14 mouse cellular contexts compared by ENCODE assay signal in the genomic region with DNA sequence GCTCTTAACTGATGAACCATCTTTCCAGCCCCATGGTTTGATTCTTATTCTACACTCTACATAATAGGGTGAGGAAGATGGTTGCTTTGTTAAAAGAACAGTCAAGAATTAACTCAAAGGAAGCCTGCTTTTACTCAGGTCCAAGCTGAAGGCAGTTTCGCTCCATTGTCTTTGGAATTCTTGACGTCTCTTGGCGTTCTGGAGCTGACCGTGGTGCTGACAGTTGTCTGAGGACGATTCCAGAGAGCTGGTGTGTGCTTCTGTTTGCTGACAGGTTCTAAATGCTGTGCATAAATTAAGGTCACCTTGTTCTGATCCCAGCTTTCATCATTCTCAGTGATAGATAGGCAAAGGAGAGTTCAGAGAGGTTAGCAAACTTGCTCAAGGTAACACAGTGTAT.
DNase-seq lines count a peak whose midpoint lies in the region; ATAC-seq and TF ChIP-seq lines count a peak whose summit lies in the region.
"Had no signal": no experiment of that assay in that cellular context is flagged by ENCODE, and none has a peak within 500 bp of the region (broad histone marks: within the 10 kb centered on the region; RNA-seq: fewer than 3 reads in every experiment).

No protein-coding gene starts in this region.

- H3K9me3 ChIP-seq in lung, embryonic 14.5 days (ENCODE audit: low read depth, low read length): no peaks in the 10 kb centered on the region
- no peaks in the 10 kb centered on the region for H3K9me3 ChIP-seq in kidney, embryonic 14.5 days (ENCODE audit: control insufficient read depth, low read length)
- H3K9me3 ChIP-seq: forebrain, embryonic 12.5 days; stomach, embryonic 15.5 days had no signal

- H3K27me3 ChIP-seq in lung, embryonic 14.5 days (ENCODE audit: insufficient read depth, low read length): no peaks in the 10 kb centered on the region
- H3K27me3 ChIP-seq in kidney, embryonic 14.5 days (ENCODE audit: control insufficient read depth, insufficient read depth, low read length): no peaks in the 10 kb centered on the region
- H3K27me3 ChIP-seq: forebrain, embryonic 12.5 days; stomach, embryonic 15.5 days had no signal

- 22% methylated on average over 5 of the region's 5 CpGs for WGBS in lung, embryonic 14.5 days
- 14% methylated on average over 5 of the region's 5 CpGs for WGBS in kidney, embryonic 14.5 days

- TF ChIP-seq CTCF in lung, embryonic 14.5 days (IDR thresholded peaks at IDR 0.05; ENCODE audit: low read depth): no peak

- H3K4me2 ChIP-seq in lung, embryonic 14.5 days: no peak overlapping the region
- no peak overlapping the region for H3K4me2 ChIP-seq in kidney, embryonic 14.5 days (replicated peaks; ENCODE audit: low read depth, low read length)
- H3K4me2 ChIP-seq: forebrain, embryonic 12.5 days; stomach, embryonic 15.5 days had no signal

- H3K4me1 ChIP-seq in lung, embryonic 14.5 days (ENCODE audit: insufficient read depth): no peaks in the 10 kb centered on the region
- H3K4me1 ChIP-seq in kidney, embryonic 14.5 days (ENCODE audit: control insufficient read depth, insufficient read depth, low read length): no peaks in the 10 kb centered on the region
- H3K4me1 ChIP-seq: stomach, embryonic 15.5 days had no signal

- no peak overlapping the region for H3K4me3 ChIP-seq in lung, embryonic 14.5 days (ENCODE audit: low read depth, low read length)
- no peak overlapping the region for H3K4me3 ChIP-seq in kidney, embryonic 14.5 days (ENCODE audit: low read length)
- H3K4me3 ChIP-seq: forebrain, embryonic 12.5 days; stomach, embryonic 15.5 days had no signal

- no peak overlapping the region for H3K9ac ChIP-seq in lung, embryonic 14.5 days
- no peak overlapping the region for H3K9ac ChIP-seq in kidney, embryonic 14.5 days (ENCODE audit: low read depth, low read length)
- H3K9ac ChIP-seq: forebrain, embryonic 12.5 days; liver, embryonic 14.5 days; stomach, embryonic 15.5 days had no signal

- H3K27ac ChIP-seq in lung, embryonic 14.5 days (ENCODE audit: low read depth): no peak overlapping the region
- H3K27ac ChIP-seq in kidney, embryonic 14.5 days (ENCODE audit: low read depth, low read length): no peak overlapping the region
- H3K27ac ChIP-seq: forebrain, embryonic 12.5 days; liver, embryonic 14.5 days; macrophage; stomach, embryonic 15.5 days had no signal

- ATAC-seq in lung, embryonic 14.5 days (ENCODE audit: insufficient read depth): no peak
- ATAC-seq in kidney, embryonic 14.5 days (ENCODE audit: low FRiP score, low TSS enrichment): no peak

- no peaks in the 10 kb centered on the region for H3K36me3 ChIP-seq in lung, embryonic 14.5 days (ENCODE audit: insufficient read depth)
- H3K36me3 ChIP-seq in kidney, embryonic 14.5 days (ENCODE audit: control insufficient read depth, insufficient read depth, low read length): no peaks in the 10 kb centered on the region
- H3K36me3 ChIP-seq: forebrain, embryonic 12.5 days; stomach, embryonic 15.5 days had no signal

- peak; percentile 54 for DNase-seq in adrenal gland, postnatal 14 days
- DNase-seq in adrenal gland, adult 8-10 months: no peak
- peak; percentile 83 for DNase-seq in lung, embryonic 14.5 days
- no peak for DNase-seq in lung, postnatal 10 days
- peak; percentile 28 for DNase-seq in hindlimb bud, embryonic 11.5 days (ENCODE audit: extremely low spot score, low read depth, low spot score)
- no peak for DNase-seq in layer of hippocampus, adult 11-12 months (ENCODE audit: low spot score)
- no peak for DNase-seq in frontal cortex, postnatal 25 days (ENCODE audit: low spot score in 2 of 2)
- DNase-seq: cerebellum, postnatal 36 days; kidney, adult 8-10 months had no signal

Comparison
In these comparisons a context has a peak if more than half of its experiments do, and no peak if none do; other contexts are left out.
1. DNase-seq: peak in adrenal gland, postnatal 14 days (single experiment), lung, embryonic 14.5 days (single experiment) and hindlimb bud, embryonic 11.5 days (single experiment); none in adrenal gland, adult 8-10 months (single experiment), lung, postnatal 10 days (single experiment), layer of hippocampus, adult 11-12 months (single experiment) and frontal cortex, postnatal 25 days (0 of 2).